Mouse (Mus musculus) neural tube, embryonic 15.5 days (tissue): Measurements from ENCODE around the gene Cebpa. TPM values are rescaled to one million over a fixed set of nuclear protein-coding genes. Genes with fewer than 3 reads are reported as not detected.

Experiments
- ATAC-seq: fragments of 200-750 bp; cut with Nextera tagmentation; 2 replicates; pipeline ENCODE4 v1.8.0; 2017; ENCODE audit warnings: mild to moderate bottlenecking, moderate TSS enrichment, moderate library complexity; ENCODE audit not compliant: low FRiP score
- H3K27ac ChIP-seq: fragments of 300-500 bp; sonication (generic); replicated peaks from 2 replicates; pipeline ENCODE4 v1.5.1; 2015; ENCODE audit warnings: mild to moderate bottlenecking, inconsistent platforms
- H3K27me3 ChIP-seq: fragments of 300-500 bp; sonication (generic); replicated peaks from 2 replicates; pipeline ENCODE4 v1.6.1; 2015; ENCODE audit warnings: inconsistent platforms
- H3K36me3 ChIP-seq: fragments of 300-500 bp; sonication (generic); 2 replicates; pipeline ENCODE4 v1.6.1; 2015; ENCODE audit warnings: inconsistent platforms
- H3K4me1 ChIP-seq: fragments of 300-500 bp; sonication (generic); 2 replicates; pipeline ENCODE4 v1.6.1; 2015; ENCODE audit warnings: inconsistent platforms
- H3K4me2 ChIP-seq: fragments of 300-500 bp; sonication (generic); 2 replicates; pipeline ENCODE4 v1.6.1; 2015; ENCODE audit warnings: inconsistent platforms, mild to moderate bottlenecking, moderate library complexity
- H3K4me3 ChIP-seq: fragments of 300-500 bp; sonication (generic); replicated peaks from 2 replicates; pipeline ENCODE4 v1.5.1; 2015; ENCODE audit warnings: mild to moderate bottlenecking, inconsistent platforms
- H3K9ac ChIP-seq: fragments of 300-500 bp; sonication (generic); replicated peaks from 2 replicates; pipeline ENCODE4 v1.6.1; 2015; ENCODE audit warnings: mild to moderate bottlenecking, inconsistent platforms
- H3K9me3 ChIP-seq: fragments of 300-500 bp; sonication (generic); replicated peaks from 2 replicates; pipeline ENCODE4 v1.6.1; 2016; ENCODE audit warnings: inconsistent platforms
- WGBS: fragments of 180-500 bp; shearing (Covaris S2); methylation state at CpG from one replicate; pipeline ENCODE4 v1.1.7; 2015; ENCODE audit warnings: mixed read lengths; 5-methylcytosine and 5-hydroxymethylcytosine counted together
- polyA plus RNA-seq: library from polyadenylated mRNA; unstranded; fragments of >200 nt; fragmentation: Nextera tagmentation; extraction: Ambion mirVana; gene quantifications from 2 replicates; pipeline ENCODE4 v1.2.1, GENCODE M21; 2015

Gene Cebpa
- polyA plus RNA-seq, 1 experiment from 2014 or later: 0.74 TPM

- no peaks in the 10 kb centered on the region for H3K36me3 ChIP-seq
- 47% methylated on average over 3 of the region's 3 CpGs for WGBS
- H3K4me3 ChIP-seq: no peak overlapping the region
- H3K27ac ChIP-seq: no peak overlapping the region
- no peaks in the 10 kb centered on the region for H3K4me1 ChIP-seq
- no peak overlapping the region for H3K9ac ChIP-seq
- no peak for ATAC-seq
- no peaks in the 10 kb centered on the region for H3K9me3 ChIP-seq
- no peak overlapping the region for H3K4me2 ChIP-seq
- no peaks in the 10 kb centered on the region for H3K27me3 ChIP-seq
Measured at GRCm38 (mm10) chr7:35107630-35108029, 11.5 kb upstream of the Cebpa start.

GRCm38 (mm10) chr7:35108046-35108445 is 11.0 kb upstream of the Cebpa start:
- 22% methylated on average over 2 of the region's 2 CpGs for WGBS
- Histone ChIP-seq H3K4me1 (no peaks in the 10 kb centered on the region), H3K4me3 (no peak overlapping the region), H3K27me3 (no peaks in the 10 kb centered on the region), H3K9ac (no peak overlapping the region), H3K4me2 (no peak overlapping the region), H3K27ac (no peak overlapping the region), H3K9me3 (no peaks in the 10 kb centered on the region), H3K36me3 (no peaks in the 10 kb centered on the region)
- no peak for ATAC-seq

- Histone ChIP-seq H3K4me3 (no peak overlapping the region), H3K4me1 (no peaks in the 10 kb centered on the region), H3K9me3 (no peaks in the 10 kb centered on the region), H3K27ac (no peak overlapping the region), H3K27me3 (no peaks in the 10 kb centered on the region), H3K4me2 (no peak overlapping the region), H3K36me3 (no peaks in the 10 kb centered on the region), H3K9ac (no peak overlapping the region)
- 76% methylated on average over 6 of the region's 6 CpGs for WGBS
- ATAC-seq: no peak
Measured at GRCm38 (mm10) chr7:35108663-35109062, 10.4 kb upstream of the Cebpa start.

GRCm38 (mm10) chr7:35113136-35113535 is 6.0 kb upstream of the Cebpa start:
- Histone ChIP-seq H3K9me3 (no peaks in the 10 kb centered on the region), H3K4me2 (no peak overlapping the region), H3K4me1 (peaks cover 9% of the 10 kb centered on the region), H3K4me3 (no peak overlapping the region), H3K36me3 (no peaks in the 10 kb centered on the region), H3K27me3 (peaks cover 23% of the 10 kb centered on the region), H3K9ac (no peak overlapping the region), H3K27ac (no peak overlapping the region)
- no peak for ATAC-seq
- WGBS: 65% methylated on average over 4 of the region's 4 CpGs

- Histone ChIP-seq H3K9ac (no peak overlapping the region), H3K4me2 (no peak overlapping the region), H3K27ac (no peak overlapping the region), H3K4me1 (peaks cover 15% of the 10 kb centered on the region), H3K4me3 (no peak overlapping the region), H3K36me3 (no peaks in the 10 kb centered on the region), H3K27me3 (peaks cover 23% of the 10 kb centered on the region), H3K9me3 (no peaks in the 10 kb centered on the region)
- WGBS: 84% methylated on average over 5 of the region's 5 CpGs
- no peak for ATAC-seq
Measured at GRCm38 (mm10) chr7:35113721-35114120, 5.4 kb upstream of the Cebpa start.

GRCm38 (mm10) chr7:35116524-35116923 is 2.6 kb upstream of the Cebpa start:
- Histone ChIP-seq H3K4me3 (no peak overlapping the region), H3K9ac (no peak overlapping the region), H3K9me3 (no peaks in the 10 kb centered on the region), H3K4me1 (peaks cover 40% of the 10 kb centered on the region), H3K36me3 (no peaks in the 10 kb centered on the region), H3K27ac (no peak overlapping the region), H3K4me2 (no peak overlapping the region), H3K27me3 (peaks cover 43% of the 10 kb centered on the region)
- 59% methylated on average over 3 of the region's 3 CpGs for WGBS
- ATAC-seq: no peak

- 35% methylated on average over 5 of the region's 5 CpGs for WGBS
- H3K4me2 ChIP-seq: peak overlapping the region; percentile 100; the same call in 1 of the 2 replicates
- no peaks in the 10 kb centered on the region for H3K9me3 ChIP-seq
- H3K9ac ChIP-seq: no peak overlapping the region
- H3K27ac ChIP-seq: no peak overlapping the region
- no peak overlapping the region for H3K4me3 ChIP-seq
- ATAC-seq: no peak
- peaks cover 40% of the 10 kb centered on the region for H3K4me1 ChIP-seq
- H3K27me3 ChIP-seq: peaks cover 48% of the 10 kb centered on the region
- no peaks in the 10 kb centered on the region for H3K36me3 ChIP-seq
Measured at GRCm38 (mm10) chr7:35117052-35117451, 2.0 kb upstream of the Cebpa start.

GRCm38 (mm10) chr7:35117761-35118098 is 1.4 kb upstream of the Cebpa start:
- H3K4me2 ChIP-seq: peak overlapping the region; percentile 100
- ATAC-seq: no peak
- no peaks in the 10 kb centered on the region for H3K9me3 ChIP-seq
- peak overlapping the region; percentile 53 for H3K4me3 ChIP-seq
- H3K27me3 ChIP-seq: peaks cover 55% of the 10 kb centered on the region
- H3K27ac ChIP-seq: no peak overlapping the region
- H3K9ac ChIP-seq: peak overlapping the region; percentile 56
- H3K36me3 ChIP-seq: no peaks in the 10 kb centered on the region
- H3K4me1 ChIP-seq: peaks cover 40% of the 10 kb centered on the region
- WGBS: 1% methylated on average over 25 of the region's 25 CpGs

GRCm38 (mm10) chr7:35118099-35118781 is 853 bp upstream of the Cebpa start:
- Histone ChIP-seq H3K4me3 (peak overlapping the region; percentile 53), H3K27ac (peak overlapping the region; percentile 65), H3K4me2 (peak overlapping the region; percentile 100), H3K36me3 (no peaks in the 10 kb centered on the region), H3K9ac (peak overlapping the region; percentile 56), H3K4me1 (peaks cover 40% of the 10 kb centered on the region), H3K27me3 (peaks cover 59% of the 10 kb centered on the region), H3K9me3 (no peaks in the 10 kb centered on the region)
- ATAC-seq: peak; percentile 78; the same call in 1 of the 2 replicates
- under 1% methylated on average over 49 of the region's 49 CpGs for WGBS

- Histone ChIP-seq H3K27ac (no peak overlapping the region), H3K27me3 (peaks cover 63% of the 10 kb centered on the region), H3K4me2 (peak overlapping the region; percentile 100), H3K9ac (peak overlapping the region; percentile 56), H3K36me3 (no peaks in the 10 kb centered on the region), H3K9me3 (no peaks in the 10 kb centered on the region), H3K4me3 (peak overlapping the region; percentile 53), H3K4me1 (peaks cover 47% of the 10 kb centered on the region)
- WGBS: under 1% methylated on average over 67 of the region's 83 CpGs
- ATAC-seq: peak; percentile 46
Measured at GRCm38 (mm10) chr7:35119506-35120145, 533 bp downstream of the Cebpa start.

GRCm38 (mm10) chr7:35120146-35120691 is 1.1 kb downstream of the Cebpa start:
- H3K9ac ChIP-seq: peak overlapping the region; percentile 56
- H3K4me3 ChIP-seq: peak overlapping the region; percentile 53
- no peaks in the 10 kb centered on the region for H3K36me3 ChIP-seq
- H3K4me1 ChIP-seq: peaks cover 47% of the 10 kb centered on the region
- under 1% methylated on average over 53 of the region's 53 CpGs for WGBS
- no peak overlapping the region for H3K27ac ChIP-seq
- ATAC-seq: no peak
- H3K9me3 ChIP-seq: no peaks in the 10 kb centered on the region
- peak overlapping the region; percentile 100 for H3K4me2 ChIP-seq
- H3K27me3 ChIP-seq: peaks cover 64% of the 10 kb centered on the region

GRCm38 (mm10) chr7:35121150-35121549 is 2.1 kb downstream of the Cebpa start:
- WGBS: 31% methylated on average over 8 of the region's 8 CpGs
- H3K27ac ChIP-seq: no peak overlapping the region
- peak overlapping the region; percentile 100 for H3K4me2 ChIP-seq
- H3K27me3 ChIP-seq: peaks cover 57% of the 10 kb centered on the region
- no peaks in the 10 kb centered on the region for H3K9me3 ChIP-seq
- H3K36me3 ChIP-seq: no peaks in the 10 kb centered on the region
- H3K4me1 ChIP-seq: peaks cover 47% of the 10 kb centered on the region
- H3K4me3 ChIP-seq: peak overlapping the region; percentile 53
- no peak overlapping the region for H3K9ac ChIP-seq
- ATAC-seq: no peak
